Mouse (Mus musculus): ENCODE results near the gene Ino80. TPM values are rescaled to one million over a fixed set of nuclear protein-coding genes. Genes with fewer than 3 reads are reported as not detected.

The Ino80 gene
- polyA plus RNA-seq, 1 experiment from 2014 or later = 5.1 TPM

DNA sequence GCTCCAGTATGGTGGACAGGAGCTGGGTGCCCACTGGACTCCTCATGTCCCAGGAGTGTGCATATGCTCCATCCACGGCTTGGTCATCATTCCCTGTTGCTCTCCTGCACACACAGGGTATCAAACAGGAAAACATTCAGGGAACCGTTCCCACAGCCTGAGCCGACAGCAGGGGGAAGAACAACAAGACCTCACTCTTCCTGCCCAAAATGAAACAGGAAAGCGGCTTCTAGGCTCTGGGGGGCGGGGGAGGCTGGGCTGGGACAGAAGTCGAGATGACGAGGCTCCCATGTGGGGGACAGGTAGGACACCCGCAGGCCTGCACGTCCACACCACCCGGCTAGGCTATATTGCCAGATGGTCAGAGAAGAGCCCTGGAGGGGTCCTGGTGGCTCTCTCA lies 141.0 kb downstream of the Ino80 start:
- no peak overlapping the region for H3K4me3 ChIP-seq (ENCODE audit: low read depth, low read length)
- DNase-seq (ENCODE audit: low spot score) (no peak), ATAC-seq (ENCODE audit: low read depth) (no peak)
- H3K27ac ChIP-seq (replicated peaks; ENCODE audit: low read depth, low read length) = no peak overlapping the region
- 62% methylated on average over 10 of the region's 10 CpGs for WGBS
- no peaks in the 10 kb centered on the region for H3K9me3 ChIP-seq (ENCODE audit: control insufficient read depth, low read length)
- H3K4me1 ChIP-seq (ENCODE audit: control insufficient read depth, insufficient read depth, low read length) = peaks cover 3% of the 10 kb centered on the region; the same call in 1 of the 2 replicates
- no peak overlapping the region for H3K9ac ChIP-seq (ENCODE audit: low read depth, low read length)
- H3K36me3 ChIP-seq (ENCODE audit: control insufficient read depth, insufficient read depth, low read length) = no peaks in the 10 kb centered on the region
- H3K27me3 ChIP-seq (replicated peaks; ENCODE audit: control insufficient read depth, insufficient read depth, low read length) = peaks cover 10% of the 10 kb centered on the region
- no peak overlapping the region for H3K4me2 ChIP-seq (ENCODE audit: low read depth, low read length)

DNA sequence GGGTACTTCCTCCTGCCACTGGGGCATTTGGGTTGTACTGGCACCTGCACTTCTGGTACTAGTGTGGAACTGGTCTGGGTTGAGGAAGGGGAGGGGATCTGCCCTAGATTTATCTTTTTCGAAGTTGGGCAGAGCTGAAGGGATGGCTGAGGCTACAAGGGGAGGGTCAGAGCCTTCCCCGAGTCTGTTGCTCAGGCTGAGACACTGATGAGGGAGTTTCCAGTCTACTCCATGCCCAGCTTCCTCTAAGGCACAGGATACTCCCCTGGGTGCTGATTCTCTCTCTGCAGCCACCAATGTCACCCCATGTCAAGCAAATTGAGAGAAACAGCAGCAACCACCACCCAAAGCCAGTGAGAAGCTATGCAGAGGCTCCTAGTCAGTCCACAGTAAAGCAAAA lies 141.5 kb downstream of the Ino80 start:
- peaks cover 12% of the 10 kb centered on the region for H3K27me3 ChIP-seq (replicated peaks; ENCODE audit: control insufficient read depth, insufficient read depth, low read length)
- H3K27ac ChIP-seq (replicated peaks; ENCODE audit: low read depth, low read length) = no peak overlapping the region
- WGBS = 69% methylated on average over 2 of the region's 2 CpGs
- ATAC-seq (ENCODE audit: low read depth) (no peak), DNase-seq (ENCODE audit: low spot score) (no peak)
- no peak overlapping the region for H3K9ac ChIP-seq (ENCODE audit: low read depth, low read length)
- H3K36me3 ChIP-seq (ENCODE audit: control insufficient read depth, insufficient read depth, low read length) = no peaks in the 10 kb centered on the region
- H3K4me3 ChIP-seq (ENCODE audit: low read depth, low read length) = no peak overlapping the region
- H3K9me3 ChIP-seq (ENCODE audit: control insufficient read depth, low read length) = no peaks in the 10 kb centered on the region
- H3K4me2 ChIP-seq (ENCODE audit: low read depth, low read length) = peak overlapping the region; percentile 10; the same call in 1 of the 2 replicates
- H3K4me1 ChIP-seq (ENCODE audit: control insufficient read depth, insufficient read depth, low read length) = peaks cover 3% of the 10 kb centered on the region; the same call in 1 of the 2 replicates

DNA sequence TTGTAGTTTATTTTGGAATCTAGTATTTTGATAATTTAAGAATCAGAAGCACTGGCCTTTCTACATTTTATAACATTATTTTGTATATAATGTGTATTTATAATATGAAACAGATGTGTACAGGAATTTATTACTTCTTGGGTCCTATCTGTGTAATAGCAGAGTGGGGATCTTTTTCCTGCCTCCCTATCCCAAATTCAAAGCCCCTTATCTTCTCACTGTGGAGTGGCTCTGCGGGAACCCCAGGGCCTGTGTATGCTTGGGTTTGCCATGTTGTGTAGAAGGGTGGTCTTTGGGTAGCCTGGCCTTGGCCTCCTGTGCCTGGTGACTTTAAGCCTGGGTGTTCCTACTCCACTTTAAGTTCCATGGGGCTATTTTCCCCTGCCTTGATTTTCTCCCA lies 142.0 kb downstream of the Ino80 start:
- Histone ChIP-seq H3K27ac (replicated peaks; ENCODE audit: low read depth, low read length) (no peak overlapping the region), H3K36me3 (ENCODE audit: control insufficient read depth, insufficient read depth, low read length) (no peaks in the 10 kb centered on the region), H3K9me3 (ENCODE audit: control insufficient read depth, low read length) (no peaks in the 10 kb centered on the region), H3K27me3 (replicated peaks; ENCODE audit: control insufficient read depth, insufficient read depth, low read length) (peaks cover 16% of the 10 kb centered on the region), H3K9ac (ENCODE audit: low read depth, low read length) (no peak overlapping the region), H3K4me3 (ENCODE audit: low read depth, low read length) (no peak overlapping the region), H3K4me2 (ENCODE audit: low read depth, low read length) (peak overlapping the region; percentile 10; the same call in 1 of the 2 replicates), H3K4me1 (ENCODE audit: control insufficient read depth, insufficient read depth, low read length) (peaks cover 3% of the 10 kb centered on the region; the same call in 1 of the 2 replicates)
- no peak for ATAC-seq (ENCODE audit: low read depth)
- WGBS = 78% methylated on average over 1 of the region's 1 CpGs
- DNase-seq (ENCODE audit: low spot score) = no peak

DNA sequence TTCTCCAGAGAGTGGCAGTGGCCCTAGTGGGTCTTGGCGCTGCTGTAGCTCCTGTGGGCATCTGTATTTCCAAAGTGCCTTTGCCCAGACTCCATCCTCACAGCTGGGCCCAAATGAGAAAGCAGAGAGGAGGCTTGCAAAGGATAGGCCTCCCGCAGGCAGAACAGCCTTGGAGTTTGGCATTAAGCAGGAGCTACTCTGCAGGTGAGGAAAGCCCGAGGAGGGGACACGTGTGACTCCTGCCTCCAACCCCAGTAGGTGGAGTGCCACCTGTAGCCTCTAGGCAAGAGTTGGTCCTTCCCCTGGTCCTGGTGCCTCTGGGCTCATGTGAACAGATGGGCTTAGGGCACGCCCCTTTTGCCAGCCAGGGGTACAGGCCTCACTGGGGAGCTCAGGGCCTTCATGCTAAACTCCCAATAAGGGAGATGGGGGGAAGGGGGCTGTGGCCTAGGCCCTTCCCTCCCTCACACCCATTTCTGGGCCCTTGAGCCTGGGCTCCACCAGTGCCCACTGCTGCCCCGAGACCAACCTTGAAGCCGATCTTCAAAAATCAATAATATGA lies 142.4 kb downstream of the Ino80 start:
- H3K9ac ChIP-seq (ENCODE audit: low read depth, low read length) = no peak overlapping the region
- H3K27me3 ChIP-seq (replicated peaks; ENCODE audit: control insufficient read depth, insufficient read depth, low read length) = peaks cover 21% of the 10 kb centered on the region
- no peaks in the 10 kb centered on the region for H3K9me3 ChIP-seq (ENCODE audit: control insufficient read depth, low read length)
- 60% methylated on average over 7 of the region's 7 CpGs for WGBS
- DNase-seq (ENCODE audit: low spot score) (no peak), ATAC-seq (ENCODE audit: low read depth) (no peak)
- no peak overlapping the region for H3K4me3 ChIP-seq (ENCODE audit: low read depth, low read length)
- H3K4me2 ChIP-seq (ENCODE audit: low read depth, low read length) = no peak overlapping the region
- no peak overlapping the region for H3K27ac ChIP-seq (replicated peaks; ENCODE audit: low read depth, low read length)
- no peaks in the 10 kb centered on the region for H3K36me3 ChIP-seq (ENCODE audit: control insufficient read depth, insufficient read depth, low read length)
- H3K4me1 ChIP-seq (ENCODE audit: control insufficient read depth, insufficient read depth, low read length) = peaks cover 3% of the 10 kb centered on the region; the same call in 1 of the 2 replicates

DNA sequence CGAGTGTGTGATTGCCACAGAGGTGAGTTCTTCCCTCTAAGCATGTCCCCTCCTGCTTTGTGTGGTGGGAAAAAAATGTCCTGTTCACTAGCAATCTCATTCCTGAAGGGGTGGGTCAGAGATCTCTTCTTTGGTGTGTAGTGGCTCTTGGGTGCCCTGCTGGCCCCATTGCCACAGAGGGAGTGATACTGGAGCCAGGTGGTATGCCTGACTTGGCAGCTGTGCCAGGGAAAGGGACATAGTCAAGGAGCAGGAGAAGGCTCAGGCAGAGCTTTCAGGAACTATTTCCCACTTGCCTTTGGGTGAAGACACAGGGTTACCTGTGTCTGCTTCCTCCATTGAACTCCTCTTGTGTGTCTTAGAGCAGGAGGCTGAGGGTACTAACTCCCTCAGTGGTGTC lies 143.4 kb downstream of the Ino80 start:
- Histone ChIP-seq H3K4me3 (ENCODE audit: low read depth, low read length) (no peak overlapping the region), H3K27ac (replicated peaks; ENCODE audit: low read depth, low read length) (no peak overlapping the region), H3K36me3 (ENCODE audit: control insufficient read depth, insufficient read depth, low read length) (no peaks in the 10 kb centered on the region), H3K9me3 (ENCODE audit: control insufficient read depth, low read length) (no peaks in the 10 kb centered on the region), H3K27me3 (replicated peaks; ENCODE audit: control insufficient read depth, insufficient read depth, low read length) (peaks cover 29% of the 10 kb centered on the region), H3K9ac (ENCODE audit: low read depth, low read length) (no peak overlapping the region), H3K4me1 (ENCODE audit: control insufficient read depth, insufficient read depth, low read length) (peaks cover 3% of the 10 kb centered on the region; the same call in 1 of the 2 replicates), H3K4me2 (ENCODE audit: low read depth, low read length) (no peak overlapping the region)
- ATAC-seq (ENCODE audit: low read depth) = no peak
- DNase-seq (ENCODE audit: low spot score) = no peak
- 41% methylated on average over 1 of the region's 1 CpGs for WGBS

DNA sequence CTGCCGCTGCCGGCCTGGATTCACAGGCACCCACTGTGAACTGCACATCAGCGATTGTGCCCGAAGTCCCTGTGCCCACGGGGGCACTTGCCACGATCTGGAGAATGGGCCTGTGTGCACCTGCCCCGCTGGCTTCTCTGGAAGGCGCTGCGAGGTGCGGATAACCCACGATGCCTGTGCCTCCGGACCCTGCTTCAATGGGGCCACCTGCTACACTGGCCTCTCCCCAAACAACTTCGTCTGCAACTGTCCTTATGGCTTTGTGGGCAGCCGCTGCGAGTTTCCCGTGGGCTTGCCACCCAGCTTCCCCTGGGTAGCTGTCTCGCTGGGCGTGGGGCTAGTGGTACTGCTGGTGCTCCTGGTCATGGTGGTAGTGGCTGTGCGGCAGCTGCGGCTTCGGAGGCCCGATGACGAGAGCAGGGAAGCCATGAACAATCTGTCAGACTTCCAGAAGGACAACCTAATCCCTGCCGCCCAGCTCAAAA lies 145.3 kb downstream of the Ino80 start:
- Histone ChIP-seq H3K27me3 (replicated peaks; ENCODE audit: control insufficient read depth, insufficient read depth, low read length) (peaks cover 48% of the 10 kb centered on the region), H3K9me3 (ENCODE audit: control insufficient read depth, low read length) (no peaks in the 10 kb centered on the region), H3K4me1 (ENCODE audit: control insufficient read depth, insufficient read depth, low read length) (0 out of 2 replicates have a peak, but pooled peaks cover under 1% of the 10 kb centered on the region), H3K36me3 (ENCODE audit: control insufficient read depth, insufficient read depth, low read length) (no peaks in the 10 kb centered on the region), H3K4me3 (ENCODE audit: low read depth, low read length) (no peak overlapping the region), H3K4me2 (ENCODE audit: low read depth, low read length) (no peak overlapping the region), H3K27ac (replicated peaks; ENCODE audit: low read depth, low read length) (no peak overlapping the region), H3K9ac (ENCODE audit: low read depth, low read length) (no peak overlapping the region)
- DNase-seq (ENCODE audit: low spot score) = no peak
- no peak for ATAC-seq (ENCODE audit: low read depth)
- 69% methylated on average over 24 of the region's 24 CpGs for WGBS

DNA sequence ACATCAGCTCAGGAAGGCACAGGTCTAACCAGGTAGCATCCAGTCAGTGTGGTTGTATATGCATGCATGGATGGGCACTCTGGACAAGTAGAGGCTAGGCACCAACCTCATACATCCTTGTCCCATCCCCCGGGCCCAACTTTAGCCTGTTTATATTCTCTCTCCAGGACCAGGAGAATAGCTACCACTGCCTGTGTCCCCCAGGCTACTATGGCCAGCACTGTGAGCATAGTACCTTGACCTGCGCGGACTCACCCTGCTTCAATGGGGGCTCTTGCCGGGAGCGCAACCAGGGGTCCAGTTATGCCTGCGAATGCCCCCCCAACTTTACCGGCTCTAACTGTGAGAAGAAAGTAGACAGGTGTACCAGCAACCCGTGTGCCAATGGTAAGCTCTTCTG lies 146.7 kb downstream of the Ino80 start:
- 82% methylated on average over 8 of the region's 8 CpGs for WGBS
- H3K9ac ChIP-seq (ENCODE audit: low read depth, low read length) = no peak overlapping the region
- H3K36me3 ChIP-seq (ENCODE audit: control insufficient read depth, insufficient read depth, low read length) = no peaks in the 10 kb centered on the region
- no peak overlapping the region for H3K4me3 ChIP-seq (ENCODE audit: low read depth, low read length)
- no peaks in the 10 kb centered on the region for H3K9me3 ChIP-seq (ENCODE audit: control insufficient read depth, low read length)
- no peak overlapping the region for H3K27ac ChIP-seq (replicated peaks; ENCODE audit: low read depth, low read length)
- H3K27me3 ChIP-seq (replicated peaks; ENCODE audit: control insufficient read depth, insufficient read depth, low read length) = peaks cover 62% of the 10 kb centered on the region
- H3K4me1 ChIP-seq (ENCODE audit: control insufficient read depth, insufficient read depth, low read length) = peaks cover 13% of the 10 kb centered on the region
- no peak overlapping the region for H3K4me2 ChIP-seq (ENCODE audit: low read depth, low read length)
- DNase-seq (ENCODE audit: low spot score) (no peak), ATAC-seq (ENCODE audit: low read depth) (no peak)

DNA sequence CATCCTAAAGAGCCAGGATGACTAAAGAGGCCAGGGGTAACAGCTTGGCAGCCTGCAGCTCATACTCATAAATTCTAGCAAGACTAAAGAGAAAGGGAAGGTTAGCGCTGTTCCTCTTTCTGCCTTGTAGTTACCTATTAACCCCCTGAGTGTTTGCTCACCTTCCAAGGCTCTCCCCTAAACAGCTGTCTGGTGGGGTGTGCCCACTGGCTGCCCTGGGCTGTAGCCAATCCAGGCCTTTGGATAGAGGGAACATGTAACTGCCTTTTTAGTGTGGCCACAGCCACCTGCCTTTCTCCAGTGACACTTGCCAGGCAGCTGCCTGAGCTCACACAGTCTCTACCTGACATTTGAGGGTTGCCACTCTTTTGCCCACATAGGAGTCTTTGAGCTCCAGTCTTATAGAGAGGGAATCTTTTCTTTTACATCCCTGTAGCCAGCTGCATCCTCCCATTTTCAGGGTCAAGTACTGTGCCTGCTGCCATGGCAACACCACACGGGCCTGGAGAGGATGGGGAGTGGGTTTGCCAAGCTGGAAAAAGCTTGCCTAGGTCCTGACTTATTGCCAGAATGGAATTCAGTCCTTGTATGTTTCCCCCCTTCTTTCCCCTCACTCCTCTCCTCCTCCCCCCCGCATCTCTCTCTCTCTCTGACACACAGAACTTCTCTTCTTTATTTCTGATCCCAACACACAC lies 148.2 kb downstream of the Ino80 start:
- no peak overlapping the region for H3K4me2 ChIP-seq (ENCODE audit: low read depth, low read length)
- peaks cover 25% of the 10 kb centered on the region for H3K4me1 ChIP-seq (ENCODE audit: control insufficient read depth, insufficient read depth, low read length)
- no peak overlapping the region for H3K4me3 ChIP-seq (ENCODE audit: low read depth, low read length)
- H3K27me3 ChIP-seq (replicated peaks; ENCODE audit: control insufficient read depth, insufficient read depth, low read length) = peaks cover 77% of the 10 kb centered on the region
- H3K9ac ChIP-seq (ENCODE audit: low read depth, low read length) = no peak overlapping the region
- ATAC-seq (ENCODE audit: low read depth) = no peak
- H3K36me3 ChIP-seq (ENCODE audit: control insufficient read depth, insufficient read depth, low read length) = no peaks in the 10 kb centered on the region
- H3K27ac ChIP-seq (replicated peaks; ENCODE audit: low read depth, low read length) = no peak overlapping the region
- WGBS = 64% methylated on average over 3 of the region's 3 CpGs
- DNase-seq (ENCODE audit: low spot score) = no peak
- no peaks in the 10 kb centered on the region for H3K9me3 ChIP-seq (ENCODE audit: control insufficient read depth, low read length)

Measured in embryonic facial prominence, embryonic 14.5 days (tissue).